Mouse (Mus musculus) cerebellum, adult (tissue): ENCODE measurements around the gene Klhl41.
"Not testable (repeated sequence)": the region's sequence is repeated elsewhere in the genome, so short reads cannot be mapped to it uniquely, and the experiment has no call there.

ENCODE experiments used
- ATAC-seq: cut with Nextera tagmentation; 2 replicates; pipeline ENCODE4 v1.9.2; 2017; ENCODE audit warnings: mild to moderate bottlenecking, moderate library complexity, mixed read lengths; ENCODE audit not compliant: insufficient number of reproducible peaks, low FRiP score, low TSS enrichment

Gene Klhl41

DNA sequence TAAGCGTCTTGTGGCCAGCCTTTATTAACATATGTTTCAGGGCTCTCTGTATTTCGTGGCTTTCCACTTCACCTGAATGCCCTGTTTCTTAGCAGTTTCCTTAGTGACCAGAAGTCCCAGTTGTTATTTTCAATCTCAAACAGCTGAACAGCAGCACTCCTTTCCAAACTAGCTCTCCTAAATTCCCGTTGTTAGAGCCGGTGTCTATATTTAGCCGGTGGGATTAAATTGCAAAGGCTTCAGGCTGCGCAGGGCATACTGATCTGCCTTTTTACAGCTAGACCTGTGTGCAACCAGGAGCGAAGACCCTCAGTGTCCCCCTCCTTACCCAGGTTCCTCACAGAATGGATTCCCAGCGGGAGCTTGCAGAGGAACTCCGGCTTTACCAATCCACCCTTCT is at the start of gene Klhl41:
Gene Klhl41, plus strand, starts transcription at position 268 of the 400 bp plus-strand sequence.
- no peak for ATAC-seq

GRCm38 (mm10) chr2:69629215-69629614 is 40.7 kb upstream of the Klhl41 start:
- ATAC-seq, result no peak

- ATAC-seq, result no peak
Measured at GRCm38 (mm10) chr2:69629914-69630313, 40.0 kb upstream of the Klhl41 start.

- ATAC-seq, result no peak
Measured at GRCm38 (mm10) chr2:69630792-69631191, 39.1 kb upstream of the Klhl41 start.

GRCm38 (mm10) chr2:69631449-69631848 is 38.5 kb upstream of the Klhl41 start:
- ATAC-seq, result no peak

DNA sequence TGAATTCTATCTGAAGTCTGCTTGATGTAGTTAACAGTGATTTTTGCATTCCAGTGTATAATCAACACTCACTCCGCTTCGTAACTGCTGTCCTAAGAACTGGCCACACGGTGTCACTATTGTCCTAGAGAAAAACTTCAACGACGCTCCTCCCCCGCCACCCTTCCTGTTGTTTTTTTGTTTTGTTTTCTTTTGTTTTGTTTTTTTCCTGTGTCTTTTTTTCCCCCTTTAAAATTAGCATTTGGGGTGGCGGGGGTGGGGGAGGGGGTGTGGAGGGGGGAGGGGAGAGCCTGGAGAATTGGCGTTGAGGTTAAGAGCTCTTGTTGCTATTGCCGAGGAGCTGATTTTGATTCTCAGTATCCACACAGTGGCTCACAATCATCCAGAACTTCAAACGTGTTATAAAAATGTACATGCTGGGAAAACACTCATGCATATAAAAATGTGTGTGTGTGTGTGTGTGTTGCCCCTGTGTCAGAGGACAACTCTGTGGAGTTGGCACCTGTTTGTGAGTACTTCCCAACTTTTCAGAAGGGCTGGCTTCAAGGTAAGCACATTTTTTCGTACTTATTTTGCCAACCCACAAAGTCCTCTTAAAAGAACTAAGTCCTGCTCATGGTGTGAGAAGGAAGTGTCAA is 34.7 kb upstream of the Klhl41 start:
- peak; percentile 76 for ATAC-seq

GRCm38 (mm10) chr2:69635807-69636206 is 34.1 kb upstream of the Klhl41 start:
- no peak for ATAC-seq

- not testable (repeated sequence) for ATAC-seq
Measured at GRCm38 (mm10) chr2:69637989-69638388, 31.9 kb upstream of the Klhl41 start.

DNA sequence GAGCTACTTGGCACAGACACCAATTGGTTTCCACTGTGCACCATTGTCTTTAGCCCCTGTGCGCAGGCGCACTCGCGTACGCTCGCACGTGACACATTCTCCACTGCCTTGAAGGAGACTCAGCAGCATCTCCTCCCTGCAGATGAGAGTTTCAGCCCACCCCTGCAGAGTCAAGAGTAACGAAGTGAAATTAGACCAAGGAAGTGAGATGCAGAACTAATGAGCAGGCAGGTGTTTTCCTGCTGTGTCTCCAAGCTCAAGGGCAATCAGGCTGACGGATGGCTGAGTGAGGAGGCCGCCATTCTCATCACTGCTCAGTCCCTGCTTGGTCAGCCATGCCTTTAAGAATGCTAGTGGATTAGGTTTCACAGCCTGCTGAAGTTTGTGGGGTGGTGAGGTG is 29.8 kb upstream of the Klhl41 start:
- ATAC-seq, result no peak

DNA sequence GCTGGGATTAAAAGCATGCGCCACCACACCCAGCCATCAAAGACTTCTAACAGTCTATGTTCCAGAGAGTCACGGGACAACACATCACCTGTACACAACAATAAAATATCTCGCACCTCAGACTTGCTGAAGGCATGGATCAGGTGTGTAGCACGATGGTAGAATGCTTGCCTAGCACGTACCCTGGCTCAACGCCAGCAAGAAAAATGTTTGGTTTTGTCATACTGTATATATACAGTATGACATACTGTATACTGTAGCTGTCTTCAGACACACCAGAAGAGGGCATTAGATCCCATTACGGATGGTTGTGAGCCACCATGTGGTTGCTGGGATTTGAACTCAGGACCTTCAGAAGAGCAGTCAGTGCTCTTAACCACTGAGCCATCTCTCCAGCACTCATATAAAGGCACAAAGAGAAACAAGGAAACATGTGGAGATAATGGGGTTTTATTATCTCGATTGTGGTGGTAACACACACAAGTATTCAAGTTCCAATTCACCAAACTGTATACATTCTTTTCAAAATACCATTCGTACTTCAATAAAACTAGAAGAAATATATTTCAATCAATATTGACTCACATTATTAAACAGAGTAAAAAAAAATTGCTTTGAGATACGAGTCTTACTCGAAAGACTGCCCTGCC is 24.8 kb upstream of the Klhl41 start:
- no peak for ATAC-seq

GRCm38 (mm10) chr2:69646726-69647490 is 23.0 kb upstream of the Klhl41 start, which contains the start of gene Bbs5:
Gene Bbs5 (plus strand): TSS chr2:69647171.
- peak; percentile 94 for ATAC-seq

GRCm38 (mm10) chr2:69649716-69650115 is 20.2 kb upstream of the Klhl41 start:
- no peak for ATAC-seq

DNA sequence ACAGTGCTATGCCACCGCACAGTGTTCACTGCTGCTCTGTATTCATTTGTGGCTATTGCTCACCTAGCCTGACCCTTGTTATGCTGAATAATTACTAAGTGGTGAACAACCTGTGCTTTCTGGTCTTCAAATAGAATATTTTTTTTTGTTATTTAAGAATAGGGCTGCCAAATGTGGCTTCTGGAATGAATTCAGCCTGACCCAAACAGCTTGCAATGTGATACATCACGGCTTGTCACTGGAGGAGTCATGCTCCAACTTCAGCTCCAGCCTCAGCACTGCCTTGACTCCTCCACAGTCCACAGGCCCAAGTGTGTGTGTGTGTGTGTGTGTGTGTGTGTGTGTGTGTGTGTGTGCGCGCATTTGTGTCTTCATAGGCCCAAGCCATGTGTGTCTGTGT is 10.6 kb upstream of the Klhl41 start:
- ATAC-seq, result no peak

DNA sequence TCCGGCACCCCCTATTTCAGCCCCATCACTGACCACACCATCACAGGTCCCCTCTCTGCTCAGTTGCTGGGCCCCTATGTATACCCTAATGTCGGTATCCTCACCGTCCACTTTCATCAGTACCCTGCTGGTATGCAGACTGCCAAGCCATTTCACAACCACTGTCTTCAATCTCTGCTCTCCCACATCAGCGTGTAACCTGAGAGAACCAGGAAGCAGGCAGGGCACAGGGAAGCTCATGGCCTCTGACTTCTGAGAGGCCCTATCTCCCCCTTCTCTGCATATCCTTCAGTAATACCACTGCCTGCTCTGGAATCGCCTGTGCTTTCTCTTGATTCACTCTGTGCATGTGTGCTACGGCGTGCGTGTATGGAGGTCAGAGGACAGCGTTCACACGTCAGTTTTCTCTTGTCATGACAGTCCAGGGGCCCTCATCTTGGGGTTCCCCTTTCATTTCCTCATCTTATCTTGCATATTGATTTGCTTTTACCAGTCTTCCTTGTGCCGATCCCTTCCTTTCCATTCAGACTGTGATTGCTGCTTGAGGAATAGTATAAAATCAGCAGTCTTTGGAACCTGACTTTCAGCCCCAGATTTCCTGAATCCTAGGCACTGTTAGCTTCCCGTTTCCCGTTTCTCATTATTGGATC is 6.0 kb upstream of the Klhl41 start:
- no peak for ATAC-seq

GRCm38 (mm10) chr2:69667656-69668055 is 2.3 kb upstream of the Klhl41 start:
- ATAC-seq, result no peak

DNA sequence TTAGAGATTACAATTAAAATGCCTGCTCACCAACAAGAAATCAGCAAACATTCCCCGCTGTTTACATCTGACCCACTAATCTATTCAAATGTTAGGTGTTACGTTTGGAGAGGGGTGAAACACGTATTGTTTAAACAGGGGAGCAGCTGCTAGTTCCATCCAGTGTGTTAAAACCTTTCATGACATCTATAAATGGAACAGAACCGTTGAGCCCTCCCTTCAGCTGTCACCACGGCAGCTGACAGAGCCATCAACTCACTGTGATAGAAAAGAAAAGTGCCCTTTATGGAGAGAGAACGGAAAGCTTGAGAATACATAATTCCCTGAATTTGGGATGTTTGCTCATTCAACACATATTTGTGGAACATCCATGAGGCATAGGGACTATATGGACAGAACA is 1.5 kb upstream of the Klhl41 start:
- ATAC-seq, result no peak

GRCm38 (mm10) chr2:69673723-69674122 is 3.8 kb downstream of the Klhl41 start:
- no peak for ATAC-seq

DNA sequence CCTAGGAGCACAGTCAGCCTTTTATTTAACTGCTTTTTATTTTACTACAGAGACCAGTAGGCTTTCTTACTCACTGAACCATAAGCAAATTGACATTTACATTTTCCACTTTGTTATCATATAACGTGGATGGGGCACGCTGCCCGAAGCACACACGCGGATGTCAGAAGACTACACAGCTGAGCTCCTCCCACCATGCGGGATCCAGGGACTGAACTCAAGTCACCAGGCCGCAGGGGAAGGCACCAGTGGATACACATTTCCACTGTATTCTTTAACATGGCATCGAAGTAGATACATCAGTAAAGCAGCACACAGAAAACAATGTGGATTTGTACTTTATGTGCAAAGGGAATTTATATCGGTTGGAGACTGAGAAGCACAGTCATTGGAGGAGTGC is 5.3 kb downstream of the Klhl41 start:
- ATAC-seq, result no peak

GRCm38 (mm10) chr2:69676713-69677112 is 6.8 kb downstream of the Klhl41 start:
- no peak for ATAC-seq

- not testable (repeated sequence) for ATAC-seq
Measured at GRCm38 (mm10) chr2:69677215-69677614, 7.3 kb downstream of the Klhl41 start.

- no peak for ATAC-seq
Measured at GRCm38 (mm10) chr2:69679990-69680389, 10.1 kb downstream of the Klhl41 start.
